In genomic region chr16:90699390-90699789, GRCm38 (mm10) we compare ENCODE assay signal across 28 mouse cellular contexts. TPM values are rescaled to one million over a fixed set of nuclear protein-coding genes. Genes with fewer than 3 reads are reported as not detected.
"Had no signal": no experiment of that assay in that cellular context is flagged by ENCODE, and none has a peak within 500 bp of the region (broad histone marks: within the 10 kb centered on the region; RNA-seq: fewer than 3 reads in every experiment).

No protein-coding gene starts in this region.

- H3K4me2 ChIP-seq: embryonic facial prominence, embryonic 12.5 days; embryonic facial prominence, embryonic 13.5 days; embryonic facial prominence, embryonic 15.5 days; forebrain, embryonic 12.5 days; forebrain, embryonic 13.5 days; forebrain, embryonic 15.5 days had no signal

- DNase-seq: cerebellum, adult 9-10 months; cerebellum, adult 9-11 months; cerebellum, postnatal 10 days; cerebellum, postnatal 14 days; cerebellum, postnatal 25 days; cerebellum, postnatal 36 days; embryo, embryonic 11 days; forebrain, postnatal 0 days; gastrocnemius, adult 2 months; gastrocnemius, postnatal 10 days; gastrocnemius, postnatal 14 days; gastrocnemius, postnatal 25 days; gastrocnemius, postnatal 36 days; heart, adult 11 months; heart, adult 18-20 months; heart, adult 2 months had no signal

- H3K4me1 ChIP-seq: embryonic facial prominence, embryonic 13.5 days; embryonic facial prominence, embryonic 15.5 days; forebrain, embryonic 15.5 days had no signal

- H3K36me3 ChIP-seq: embryonic facial prominence, embryonic 10.5 days; embryonic facial prominence, embryonic 12.5 days; embryonic facial prominence, embryonic 13.5 days; embryonic facial prominence, embryonic 15.5 days; forebrain, embryonic 10.5 days; forebrain, embryonic 12.5 days; forebrain, embryonic 15.5 days; heart, embryonic 10.5 days had no signal

- H3K9ac ChIP-seq: embryonic facial prominence, embryonic 12.5 days; embryonic facial prominence, embryonic 13.5 days; embryonic facial prominence, embryonic 15.5 days; forebrain, embryonic 12.5 days; forebrain, embryonic 13.5 days; forebrain, embryonic 15.5 days; forebrain, postnatal 0 days had no signal

- H3K9me3 ChIP-seq: embryonic facial prominence, embryonic 10.5 days; embryonic facial prominence, embryonic 12.5 days; embryonic facial prominence, embryonic 13.5 days; embryonic facial prominence, embryonic 15.5 days; forebrain, embryonic 10.5 days; forebrain, embryonic 12.5 days; forebrain, embryonic 13.5 days; forebrain, embryonic 15.5 days; heart, embryonic 10.5 days had no signal

- H3K4me3 ChIP-seq: embryonic facial prominence, embryonic 10.5 days; embryonic facial prominence, embryonic 12.5 days; embryonic facial prominence, embryonic 13.5 days; embryonic facial prominence, embryonic 15.5 days; erythroblast, embryonic 14.5 days; forebrain, embryonic 10.5 days; forebrain, embryonic 12.5 days; forebrain, embryonic 13.5 days; forebrain, embryonic 15.5 days; gastrocnemius, adult 2 months; heart, adult 2 months; heart, embryonic 10.5 days had no signal

- H3K27ac ChIP-seq: embryonic facial prominence, embryonic 10.5 days; embryonic facial prominence, embryonic 12.5 days; embryonic facial prominence, embryonic 13.5 days; embryonic facial prominence, embryonic 15.5 days; forebrain, embryonic 10.5 days; forebrain, embryonic 12.5 days; forebrain, embryonic 13.5 days; forebrain, embryonic 15.5 days; gastrocnemius, adult 2 months; heart, adult 2 months; heart, embryonic 10.5 days had no signal

- H3K27me3 ChIP-seq: embryonic facial prominence, embryonic 12.5 days; embryonic facial prominence, embryonic 13.5 days; embryonic facial prominence, embryonic 15.5 days; forebrain, embryonic 12.5 days; forebrain, embryonic 13.5 days; forebrain, embryonic 15.5 days had no signal

RNA-seq across cellular contexts. Expression of gene Mrap, which starts 38.6 kb away (rescaled TPM):
- total RNA-seq: common myeloid progenitor, adult 5-6 weeks had no signal
- polyA plus RNA-seq: embryonic facial prominence, embryonic 13.5 days; forebrain, embryonic 12.5 days; forebrain, embryonic 13.5 days; forebrain, embryonic 15.5 days; forebrain, embryonic 16.5 days had no signal
